Mouse (Mus musculus) midbrain, embryonic 12.5 days (tissue): ENCODE results near the gene Tpbgl. TPM values are rescaled to one million over a fixed set of nuclear protein-coding genes. Genes with fewer than 3 reads are reported as not detected.

Source experiments
- ATAC-seq: fragments of 200-750 bp; cut with Nextera tagmentation; 2 replicates; pipeline ENCODE4 v1.8.0; 2017; ENCODE audit warnings: low read depth, moderate TSS enrichment, moderate library complexity; ENCODE audit not compliant: low FRiP score
- H3K27ac ChIP-seq: fragments of 300-500 bp; sonication (generic); replicated peaks from 2 replicates; pipeline ENCODE4 v1.5.1; 2016; ENCODE audit warnings: mild to moderate bottlenecking
- H3K27me3 ChIP-seq: fragments of 300-500 bp; sonication (generic); 2 replicates; pipeline ENCODE4 v1.6.1; 2016; ENCODE audit warnings: mild to moderate bottlenecking
- H3K36me3 ChIP-seq: fragments of 300-500 bp; sonication (generic); 2 replicates; pipeline ENCODE4 v1.6.1; 2016
- H3K4me1 ChIP-seq: fragments of 300-500 bp; sonication (generic); 2 replicates; pipeline ENCODE4 v1.6.1; 2016
- H3K4me2 ChIP-seq: fragments of 300-500 bp; sonication (generic); replicated peaks from 2 replicates; pipeline ENCODE4 v1.6.1; 2016; ENCODE audit warnings: mild to moderate bottlenecking, moderate library complexity
- H3K4me3 ChIP-seq: fragments of 300-500 bp; sonication (generic); 2 replicates; pipeline ENCODE4 v1.5.1; 2016; ENCODE audit warnings: mild to moderate bottlenecking
- H3K9ac ChIP-seq: fragments of 300-500 bp; sonication (generic); replicated peaks from 2 replicates; pipeline ENCODE4 v1.6.1; 2016; ENCODE audit warnings: mild to moderate bottlenecking, moderate library complexity
- H3K9me3 ChIP-seq: fragments of 300-500 bp; sonication (generic); 2 replicates; pipeline ENCODE4 v1.6.1; 2016; ENCODE audit warnings: mild to moderate bottlenecking
- WGBS: fragments of 180-500 bp; shearing (Covaris S2); methylation state at CpG from one replicate; pipeline ENCODE4 v1.1.7; 2016; 5-methylcytosine and 5-hydroxymethylcytosine counted together
- polyA plus RNA-seq: library from polyadenylated mRNA; unstranded; fragments of >200 nt; fragmentation: Nextera tagmentation; extraction: Ambion mirVana; gene quantifications from 2 replicates; pipeline ENCODE4 v1.2.1, GENCODE M21; 2016

Tpbgl gene
- polyA plus RNA-seq, 1 experiment from 2014 or later, result 0.59 TPM

DNA sequence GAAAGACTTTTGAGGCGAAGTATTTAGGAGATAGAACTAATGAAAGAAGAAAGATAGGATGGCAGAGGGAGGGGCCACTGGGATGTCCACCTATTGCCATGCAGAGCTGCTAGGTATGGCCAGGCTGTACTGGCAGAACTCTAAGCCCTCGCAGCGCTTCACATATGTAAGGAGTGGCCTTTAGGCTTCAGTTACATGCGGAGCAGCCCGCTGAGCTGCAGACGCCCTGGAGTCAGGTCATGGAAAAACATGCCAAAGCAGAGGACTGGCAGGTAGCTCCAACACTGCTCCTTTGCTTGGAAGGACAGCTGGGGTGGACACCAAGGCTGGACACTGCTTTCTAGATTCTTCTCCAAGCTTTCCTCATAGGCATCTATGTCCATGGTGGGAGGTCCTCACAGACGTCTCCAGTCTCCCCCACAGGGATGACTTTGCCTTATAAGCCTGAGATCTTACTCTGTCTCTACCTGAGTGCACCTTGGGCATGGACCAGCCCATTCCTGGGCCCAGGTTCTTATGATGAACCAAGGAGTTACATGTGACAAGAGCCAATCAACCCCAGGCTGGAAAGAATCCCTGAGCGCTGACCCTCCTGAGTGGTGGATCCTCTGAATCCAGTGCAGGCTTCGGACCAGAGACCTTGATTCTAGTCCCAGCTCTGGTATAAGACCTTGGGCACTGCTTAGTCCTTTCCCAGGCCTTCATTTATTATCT, 36.8 kb upstream of the Tpbgl start:
- Histone ChIP-seq H3K9ac (no peak overlapping the region), H3K4me3 (no peak overlapping the region), H3K27me3 (no peaks in the 10 kb centered on the region), H3K4me1 (peaks cover 8% of the 10 kb centered on the region), H3K27ac (no peak overlapping the region), H3K36me3 (no peaks in the 10 kb centered on the region), H3K9me3 (no peaks in the 10 kb centered on the region), H3K4me2 (no peak overlapping the region)
- ATAC-seq, result no peak
- WGBS, result 87% methylated on average over 9 of the region's 9 CpGs

DNA sequence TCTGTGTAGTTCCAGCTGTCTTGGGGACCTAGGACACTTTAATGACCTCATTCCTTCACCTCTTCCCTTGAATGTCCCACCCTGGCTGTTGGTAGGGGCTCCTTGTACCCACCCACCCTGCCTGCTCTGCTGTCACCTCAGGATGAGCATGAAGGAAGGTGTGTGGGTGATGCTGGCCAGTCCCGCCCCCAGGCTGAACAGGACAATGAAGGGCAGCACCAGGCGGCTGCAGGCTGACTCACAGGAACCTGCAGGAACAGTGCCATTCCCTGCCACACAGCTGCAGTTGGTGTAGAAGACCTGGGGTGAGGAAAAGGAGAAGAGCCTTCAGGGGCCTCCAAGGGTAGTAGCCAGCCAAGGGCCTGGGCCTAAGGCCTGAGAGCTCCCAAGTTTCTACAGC, 35.4 kb upstream of the Tpbgl start:
- H3K4me1 ChIP-seq, result peaks cover 8% of the 10 kb centered on the region
- H3K36me3 ChIP-seq, result no peaks in the 10 kb centered on the region
- H3K27ac ChIP-seq, result no peak overlapping the region
- no peaks in the 10 kb centered on the region for H3K9me3 ChIP-seq
- H3K4me2 ChIP-seq, result no peak overlapping the region
- ATAC-seq, result no peak
- no peak overlapping the region for H3K9ac ChIP-seq
- WGBS, result 63% methylated on average over 2 of the region's 2 CpGs
- H3K27me3 ChIP-seq, result no peaks in the 10 kb centered on the region
- H3K4me3 ChIP-seq, result no peak overlapping the region

DNA sequence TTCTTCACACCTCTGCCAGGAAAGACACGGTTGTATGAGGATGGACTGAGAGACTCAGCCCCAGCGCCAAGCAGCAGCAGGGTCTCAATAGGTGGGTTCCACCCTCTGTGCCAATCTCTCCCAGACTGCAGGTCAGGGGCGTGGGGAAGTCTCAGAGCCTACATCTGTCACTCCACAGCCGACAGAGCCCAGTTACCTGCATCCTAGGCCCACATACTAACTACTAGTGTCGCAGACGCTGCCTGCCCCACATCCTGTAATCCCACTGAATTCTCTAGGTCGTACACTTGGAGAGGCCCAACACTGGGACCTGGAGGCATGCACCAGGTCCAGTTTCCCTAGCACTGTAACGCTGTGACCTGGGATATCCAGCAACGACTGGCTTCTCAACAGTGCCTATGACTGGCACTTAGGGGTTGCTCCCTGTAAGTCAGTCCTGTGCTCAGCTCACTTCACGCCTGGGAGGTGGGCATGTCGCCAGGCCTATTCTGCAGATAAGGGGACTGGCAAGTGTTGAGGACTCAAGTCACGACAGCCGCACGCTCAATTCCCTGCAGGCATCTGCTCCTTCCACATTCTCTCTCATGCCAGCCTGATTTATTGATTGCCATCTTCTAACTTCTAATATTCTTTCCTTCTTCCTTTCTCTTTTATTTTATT, 34.8 kb upstream of the Tpbgl start:
- no peak overlapping the region for H3K9ac ChIP-seq
- peaks cover 8% of the 10 kb centered on the region for H3K4me1 ChIP-seq
- no peaks in the 10 kb centered on the region for H3K9me3 ChIP-seq
- H3K27me3 ChIP-seq, result no peaks in the 10 kb centered on the region
- H3K36me3 ChIP-seq, result no peaks in the 10 kb centered on the region
- ATAC-seq, result no peak
- H3K4me3 ChIP-seq, result no peak overlapping the region
- no peak overlapping the region for H3K27ac ChIP-seq
- 81% methylated on average over 14 of the region's 14 CpGs for WGBS
- H3K4me2 ChIP-seq, result no peak overlapping the region

DNA sequence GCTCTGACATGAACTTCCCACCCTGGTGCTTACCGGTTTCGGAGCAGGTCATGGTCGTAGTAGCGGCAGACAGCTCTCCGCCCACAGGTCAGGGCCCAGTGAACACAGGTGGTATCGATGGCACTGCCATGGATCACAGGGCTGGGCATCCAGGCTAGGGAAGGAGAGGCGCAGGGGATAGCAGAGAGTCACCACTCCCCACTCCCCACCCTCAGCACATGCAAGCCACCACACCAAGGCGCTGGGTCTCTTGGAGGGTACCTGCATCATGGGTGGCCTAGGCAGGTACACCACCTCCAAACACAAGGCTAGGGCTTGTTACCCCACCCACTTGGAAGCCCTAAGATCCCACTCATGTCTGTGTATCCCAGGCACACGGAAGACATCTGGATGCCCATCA, 34.2 kb upstream of the Tpbgl start:
- Histone ChIP-seq H3K36me3 (no peaks in the 10 kb centered on the region), H3K9ac (no peak overlapping the region), H3K27me3 (no peaks in the 10 kb centered on the region), H3K4me1 (peaks cover 8% of the 10 kb centered on the region), H3K4me3 (no peak overlapping the region), H3K9me3 (no peaks in the 10 kb centered on the region), H3K4me2 (no peak overlapping the region), H3K27ac (no peak overlapping the region)
- WGBS, result 93% methylated on average over 9 of the region's 9 CpGs
- no peak for ATAC-seq

DNA sequence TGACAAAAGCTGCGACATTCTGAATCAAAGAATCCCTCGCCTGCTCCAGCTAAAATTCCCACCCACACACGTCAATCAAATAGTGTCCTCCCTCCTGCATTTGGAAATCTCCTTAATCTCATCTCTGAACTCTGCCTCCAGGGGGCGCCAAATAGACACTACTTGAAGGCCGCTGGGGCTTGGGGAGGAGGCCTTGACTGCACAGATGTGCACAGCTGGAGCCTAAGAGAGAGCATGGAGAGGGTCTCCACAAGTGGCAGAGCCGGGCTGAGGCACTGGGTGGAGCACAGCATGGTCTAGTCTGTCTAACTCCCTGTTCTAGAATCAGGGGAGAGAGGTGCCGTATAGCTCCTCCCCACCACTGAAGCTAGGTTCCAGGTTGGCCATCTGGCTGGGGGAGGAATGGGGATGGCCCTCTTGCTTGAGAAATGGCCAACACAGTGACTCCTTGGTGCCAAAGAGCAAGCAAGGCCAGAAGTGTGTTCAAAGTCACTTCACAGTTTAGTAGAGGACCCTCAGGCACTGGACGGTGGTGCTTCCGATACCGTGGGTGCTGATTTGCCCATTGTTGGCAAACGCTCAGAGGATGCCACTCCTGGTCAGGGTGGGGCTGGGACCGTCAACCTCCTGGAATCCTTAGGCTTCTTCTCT, 32.6 kb upstream of the Tpbgl start:
- WGBS, result 47% methylated on average over 12 of the region's 12 CpGs
- H3K27ac ChIP-seq, result no peak overlapping the region
- ATAC-seq, result no peak; the same call in 1 of the 2 replicates

DNA sequence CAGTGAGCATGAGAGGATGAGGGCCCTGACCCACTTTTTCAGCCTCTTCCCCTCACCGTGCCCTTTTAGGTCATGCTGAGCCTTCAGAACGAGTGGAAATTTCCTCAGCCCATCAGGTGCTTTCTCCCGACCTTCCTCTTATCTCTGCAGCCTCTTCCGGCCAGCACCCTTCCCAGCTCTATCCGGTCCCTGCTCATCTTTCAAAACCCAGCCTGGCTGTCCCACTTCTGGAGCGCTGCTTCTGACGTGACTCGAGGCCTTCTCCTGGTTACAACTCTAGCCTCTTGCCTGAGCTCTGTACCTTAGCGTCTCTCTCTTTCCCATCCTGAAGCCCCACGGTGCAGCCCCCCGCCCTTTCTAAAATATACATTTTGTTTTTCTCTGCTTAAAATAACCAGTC, 27.3 kb upstream of the Tpbgl start:
- Histone ChIP-seq H3K4me3 (no peak overlapping the region), H3K9me3 (no peaks in the 10 kb centered on the region), H3K27me3 (peaks cover 5% of the 10 kb centered on the region; the same call in 1 of the 2 replicates), H3K27ac (no peak overlapping the region), H3K4me1 (no peaks in the 10 kb centered on the region), H3K36me3 (no peaks in the 10 kb centered on the region), H3K4me2 (no peak overlapping the region), H3K9ac (no peak overlapping the region)
- ATAC-seq, result no peak
- 84% methylated on average over 11 of the region's 11 CpGs for WGBS

More for the DNA sequence above, 32.6 kb upstream of the Tpbgl start:
- no peaks in the 10 kb centered on the region for H3K27me3 ChIP-seq
- H3K9me3 ChIP-seq, result no peaks in the 10 kb centered on the region
- H3K4me1 ChIP-seq, result no peaks in the 10 kb centered on the region; the same call in 1 of the 2 replicates
- no peak overlapping the region for H3K4me2 ChIP-seq
- no peaks in the 10 kb centered on the region for H3K36me3 ChIP-seq
- H3K9ac ChIP-seq, result no peak overlapping the region
- no peak overlapping the region for H3K4me3 ChIP-seq

DNA sequence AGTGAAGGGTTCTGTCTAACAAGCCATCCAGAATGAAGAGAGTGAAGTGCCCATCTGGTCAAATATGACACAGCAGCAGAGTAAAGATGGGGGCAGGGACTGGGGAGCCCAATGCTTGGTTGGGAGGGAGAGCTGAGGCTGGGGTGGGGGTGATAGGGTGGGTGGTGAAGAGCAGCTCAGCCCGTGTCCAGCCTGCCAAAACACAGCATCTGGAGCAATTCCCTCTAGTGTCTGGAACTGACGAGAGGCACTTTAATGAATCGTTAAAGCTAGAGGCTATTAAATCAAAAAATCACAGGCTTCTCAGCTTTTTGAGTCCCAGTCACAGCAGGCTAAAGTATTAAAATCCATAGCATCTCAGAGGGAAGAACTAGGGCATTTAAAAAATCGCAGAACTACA, 22.7 kb upstream of the Tpbgl start:
- H3K4me2 ChIP-seq, result no peak overlapping the region
- ATAC-seq, result no peak

DNA sequence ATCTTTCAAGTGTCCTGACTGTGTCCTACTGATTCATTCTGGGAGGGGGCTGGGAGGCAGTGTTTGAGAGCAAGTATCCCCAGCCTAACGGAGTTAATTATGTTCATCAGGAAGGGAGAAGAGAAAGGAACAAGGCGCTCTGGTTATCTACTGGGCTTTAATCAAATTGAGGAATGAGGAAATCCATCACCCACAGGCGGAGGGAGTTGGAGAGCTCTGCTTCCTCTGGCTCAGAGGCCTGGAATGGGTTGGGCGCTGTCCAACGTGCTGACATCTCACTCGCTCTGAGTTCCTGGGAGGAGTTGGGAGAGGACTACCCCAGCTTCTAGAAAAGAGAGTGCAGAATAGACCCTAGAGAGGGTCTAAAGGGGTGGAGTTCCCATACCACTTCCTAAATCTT, 21.7 kb upstream of the Tpbgl start:
- no peak overlapping the region for H3K9ac ChIP-seq
- H3K4me3 ChIP-seq, result no peak overlapping the region
- WGBS, result 10% methylated on average over 6 of the region's 6 CpGs
- peaks cover 5% of the 10 kb centered on the region; the same call in 1 of the 2 replicates for H3K27me3 ChIP-seq
- no peak overlapping the region for H3K4me2 ChIP-seq
- H3K9me3 ChIP-seq, result no peaks in the 10 kb centered on the region
- no peak overlapping the region for H3K27ac ChIP-seq
- H3K36me3 ChIP-seq, result no peaks in the 10 kb centered on the region
- no peak for ATAC-seq
- no peaks in the 10 kb centered on the region for H3K4me1 ChIP-seq

More for the DNA sequence above, 22.7 kb upstream of the Tpbgl start:
- Histone ChIP-seq H3K27ac (no peak overlapping the region), H3K9me3 (no peaks in the 10 kb centered on the region), H3K4me1 (no peaks in the 10 kb centered on the region), H3K4me3 (no peak overlapping the region), H3K27me3 (peaks cover 5% of the 10 kb centered on the region; the same call in 1 of the 2 replicates), H3K36me3 (no peaks in the 10 kb centered on the region), H3K9ac (no peak overlapping the region)
- 57% methylated on average over 4 of the region's 4 CpGs for WGBS

DNA sequence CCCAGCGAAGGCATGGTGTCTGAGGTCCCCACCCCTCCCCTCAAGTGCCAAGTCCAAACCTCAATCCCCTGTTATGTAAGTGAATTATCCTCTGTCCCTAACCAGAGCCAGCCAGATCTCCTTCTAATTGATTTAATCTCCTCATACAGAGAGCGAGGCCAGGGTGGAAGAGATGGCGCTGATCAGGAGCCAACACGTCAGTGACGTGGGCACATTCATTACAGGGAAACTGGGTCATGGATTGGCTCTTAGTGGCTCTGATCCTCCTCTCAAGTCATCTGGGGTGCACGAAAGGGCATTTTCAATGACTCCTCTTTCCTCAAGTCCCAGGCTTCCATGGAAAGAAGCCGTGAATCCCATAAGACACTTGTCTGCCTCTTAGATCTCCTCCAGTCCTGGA, 17.8 kb upstream of the Tpbgl start:
- Histone ChIP-seq H3K27me3 (peaks cover 12% of the 10 kb centered on the region; the same call in 1 of the 2 replicates), H3K4me3 (no peak overlapping the region), H3K9ac (no peak overlapping the region), H3K4me1 (0 out of 2 replicates have a peak, but pooled peaks cover 4% of the 10 kb centered on the region), H3K36me3 (no peaks in the 10 kb centered on the region), H3K27ac (no peak overlapping the region), H3K9me3 (no peaks in the 10 kb centered on the region), H3K4me2 (no peak overlapping the region)
- ATAC-seq, result no peak
- WGBS, result 83% methylated on average over 7 of the region's 7 CpGs

DNA sequence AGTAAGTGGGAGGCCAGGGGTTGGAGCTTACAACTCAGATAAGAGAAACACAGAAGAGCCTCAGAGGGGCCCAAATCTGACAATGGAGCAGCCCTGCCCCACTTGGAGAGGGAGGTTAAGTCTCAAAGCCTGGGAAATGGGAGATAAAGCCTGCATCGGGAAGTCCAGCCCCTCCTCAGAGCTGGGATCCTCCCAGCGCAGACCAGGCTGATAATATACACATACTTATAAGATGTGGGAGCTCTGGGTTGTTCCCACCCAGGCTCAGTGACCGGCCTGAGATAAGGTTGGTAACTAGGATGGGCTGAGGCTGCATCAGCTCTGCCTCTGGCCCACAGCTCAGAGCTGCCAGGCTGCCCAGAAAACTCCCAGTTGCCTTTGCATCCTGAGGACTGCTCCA, 15.2 kb upstream of the Tpbgl start:
- Histone ChIP-seq H3K27ac (no peak overlapping the region; the same call in 1 of the 2 replicates), H3K4me1 (0 out of 2 replicates have a peak, but pooled peaks cover 4% of the 10 kb centered on the region), H3K4me3 (no peak overlapping the region), H3K36me3 (no peaks in the 10 kb centered on the region), H3K27me3 (peaks cover 12% of the 10 kb centered on the region; the same call in 1 of the 2 replicates), H3K9me3 (no peaks in the 10 kb centered on the region), H3K9ac (no peak overlapping the region), H3K4me2 (no peak overlapping the region)
- 37% methylated on average over 3 of the region's 3 CpGs for WGBS
- ATAC-seq, result peak; percentile 34; the same call in 1 of the 2 replicates

DNA sequence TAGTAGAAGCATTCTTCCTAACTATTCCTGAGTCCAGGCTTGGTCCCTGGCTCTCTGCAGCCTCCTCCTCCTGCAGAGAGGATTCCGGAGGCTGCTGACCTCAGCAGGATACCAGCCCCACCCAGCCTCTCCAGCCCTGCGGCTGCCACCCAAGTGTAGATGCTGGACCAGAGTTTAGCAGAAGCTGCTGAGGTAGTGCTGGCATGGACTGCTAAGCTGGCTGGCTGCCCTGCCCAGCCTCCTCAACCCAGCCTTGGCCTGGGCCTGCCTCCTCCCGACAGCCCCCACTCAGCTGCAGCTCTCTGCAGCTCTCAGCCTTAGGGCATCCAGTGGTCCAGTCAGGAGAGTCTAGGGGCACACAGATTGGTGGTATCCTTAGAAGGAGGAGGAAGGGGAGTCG, 14.3 kb upstream of the Tpbgl start:
- no peaks in the 10 kb centered on the region for H3K9me3 ChIP-seq
- H3K27ac ChIP-seq, result no peak overlapping the region
- ATAC-seq, result no peak
- H3K9ac ChIP-seq, result no peak overlapping the region
- H3K27me3 ChIP-seq, result peaks cover 12% of the 10 kb centered on the region; the same call in 1 of the 2 replicates
- no peak overlapping the region for H3K4me3 ChIP-seq
- 0 out of 2 replicates have a peak, but pooled peaks cover 4% of the 10 kb centered on the region for H3K4me1 ChIP-seq
- 40% methylated on average over 4 of the region's 4 CpGs for WGBS
- no peak overlapping the region for H3K4me2 ChIP-seq
- no peaks in the 10 kb centered on the region for H3K36me3 ChIP-seq
